Mouse (Mus musculus) midbrain, postnatal 0 days (tissue): Measurements from ENCODE around the gene Trmt1. TPM values are rescaled to one million over a fixed set of nuclear protein-coding genes. Genes with fewer than 3 reads are reported as not detected.

Experiments
- ATAC-seq: fragments of 200-750 bp; cut with Nextera tagmentation; 2 replicates; pipeline ENCODE4 v1.8.0; 2017; ENCODE audit warnings: moderate number of reproducible peaks, mild to moderate bottlenecking, moderate TSS enrichment, moderate library complexity; ENCODE audit not compliant: low FRiP score
- DNase-seq: peaks from one replicate; pipeline ENCODE4 v3.0.0-alpha.2; 2015; ENCODE audit warnings: low spot score
- H3K27ac ChIP-seq: fragments of 300-500 bp; sonication (generic); 2 replicates; pipeline ENCODE4 v1.5.1; 2014; ENCODE audit warnings: low read depth, mild to moderate bottlenecking, low read length, mixed read lengths
- H3K27me3 ChIP-seq: fragments of 300-500 bp; sonication (generic); 2 replicates; pipeline ENCODE4 v1.6.1; 2014; ENCODE audit warnings: low read length, control low read depth, mixed read lengths; ENCODE audit not compliant: insufficient read depth
- H3K36me3 ChIP-seq: fragments of 300-500 bp; sonication (generic); 2 replicates; pipeline ENCODE4 v1.6.1; 2014; ENCODE audit warnings: low read length, control low read depth, mixed read lengths; ENCODE audit not compliant: insufficient read depth
- H3K4me1 ChIP-seq: fragments of 300-500 bp; sonication (generic); 2 replicates; pipeline ENCODE4 v1.6.1; 2014; ENCODE audit warnings: mild to moderate bottlenecking, control low read depth, antibody characterized with exemption, low read length, mixed read lengths; ENCODE audit not compliant: insufficient read depth
- H3K4me2 ChIP-seq: fragments of 300-500 bp; sonication (generic); 2 replicates; pipeline ENCODE4 v1.6.1; 2014; ENCODE audit warnings: low read depth, mild to moderate bottlenecking, low read length, mixed read lengths; ENCODE audit not compliant: poor library complexity, severe bottlenecking
- H3K4me3 ChIP-seq: fragments of 300-500 bp; sonication (generic); 2 replicates; pipeline ENCODE4 v1.5.1; 2014; ENCODE audit warnings: low read depth, mild to moderate bottlenecking, low read length, moderate library complexity
- H3K9ac ChIP-seq: fragments of 300-500 bp; sonication (generic); replicated peaks from 2 replicates; pipeline ENCODE4 v1.6.1; 2014; ENCODE audit warnings: mild to moderate bottlenecking, low read length, moderate library complexity, mixed read lengths; ENCODE audit not compliant: poor library complexity, severe bottlenecking
- H3K9me3 ChIP-seq: fragments of 300-500 bp; sonication (generic); 2 replicates; pipeline ENCODE4 v1.6.1; 2016; ENCODE audit warnings: low read length, control low read depth
- CTCF ChIP-seq: IDR thresholded peaks from 2 replicates; pipeline ENCODE4 v1.5.1; 2016; ENCODE audit warnings: antibody characterized with exemption, mild to moderate bottlenecking
- WGBS: fragments of 180-500 bp; shearing (Covaris S2); extraction: QIAGEN DNeasy Blood & Tissue Kit; methylation state at CpG from one replicate; pipeline ENCODE4 v1.1.7; 2014; 5-methylcytosine and 5-hydroxymethylcytosine counted together
- polyA plus RNA-seq: library from polyadenylated mRNA; unstranded; fragments of >200 nt; fragmentation: Nextera tagmentation; extraction: Ambion mirVana; gene quantifications from 2 replicates; pipeline ENCODE4 v1.2.1, GENCODE M21; 2015
- total RNA-seq: library from RNA; depleted of rRNA; stranded (reverse); fragments of >200 nt; gene quantifications from 2 replicates; pipeline ENCODE4 v1.2.3, GENCODE M21; 2014

The Trmt1 gene
- total and polyA plus RNA-seq, 2 experiments from 2014 or later, result 74.2 to 99.5 TPM

GRCm38 (mm10) chr8:84738266-84738665, 52.2 kb downstream of the Trmt1 start:
- WGBS, result 18% methylated on average over 10 of the region's 10 CpGs

GRCm38 (mm10) chr8:84738715-84739400, 52.8 kb downstream of the Trmt1 start:
- Histone ChIP-seq H3K9ac (no peak overlapping the region), H3K36me3 (no peaks in the 10 kb centered on the region), H3K9me3 (no peaks in the 10 kb centered on the region), H3K4me2 (no peak overlapping the region), H3K4me1 (no peaks in the 10 kb centered on the region), H3K4me3 (no peak overlapping the region), H3K27ac (no peak overlapping the region), H3K27me3 (peaks cover 25% of the 10 kb centered on the region)
- TF ChIP-seq CTCF, result no peak
- no peak for ATAC-seq
- DNase-seq, result no peak
- 46% methylated on average over 10 of the region's 10 CpGs for WGBS

More at GRCm38 (mm10) chr8:84738266-84738665, 52.2 kb downstream of the Trmt1 start:
- Histone ChIP-seq H3K4me2 (no peak overlapping the region), H3K27me3 (peaks cover 25% of the 10 kb centered on the region), H3K36me3 (no peaks in the 10 kb centered on the region), H3K9me3 (no peaks in the 10 kb centered on the region), H3K4me1 (no peaks in the 10 kb centered on the region), H3K4me3 (no peak overlapping the region), H3K27ac (no peak overlapping the region), H3K9ac (no peak overlapping the region)
- DNase-seq (no peak), ATAC-seq (no peak)
- no peak for TF ChIP-seq CTCF

- Histone ChIP-seq H3K4me3 (no peak overlapping the region), H3K4me2 (no peak overlapping the region), H3K4me1 (no peaks in the 10 kb centered on the region), H3K9ac (no peak overlapping the region), H3K27me3 (peaks cover 25% of the 10 kb centered on the region), H3K27ac (no peak overlapping the region), H3K36me3 (no peaks in the 10 kb centered on the region), H3K9me3 (no peaks in the 10 kb centered on the region)
- ATAC-seq (no peak), DNase-seq (peak; percentile 54)
- no peak for TF ChIP-seq CTCF
- 7% methylated on average over 1 of the region's 1 CpGs for WGBS
Observed at GRCm38 (mm10) chr8:84739401-84739742, 53.3 kb downstream of the Trmt1 start.

- ATAC-seq (no peak), DNase-seq (no peak)
- H3K9me3 ChIP-seq, result no peaks in the 10 kb centered on the region
- peaks cover 23% of the 10 kb centered on the region for H3K27me3 ChIP-seq
- no peak overlapping the region for H3K27ac ChIP-seq
- no peak for TF ChIP-seq CTCF
- no peaks in the 10 kb centered on the region for H3K4me1 ChIP-seq
- 47% methylated on average over 13 of the region's 13 CpGs for WGBS
- no peak overlapping the region for H3K4me2 ChIP-seq
- H3K36me3 ChIP-seq, result no peaks in the 10 kb centered on the region
- no peak overlapping the region for H3K4me3 ChIP-seq
- H3K9ac ChIP-seq, result no peak overlapping the region
Observed at GRCm38 (mm10) chr8:84740895-84741843, 55.1 kb downstream of the Trmt1 start.

GRCm38 (mm10) chr8:84742171-84743053, 56.3 kb downstream of the Trmt1 start:
- peaks cover 26% of the 10 kb centered on the region for H3K27me3 ChIP-seq
- DNase-seq, result peak; percentile 56
- 14% methylated on average over 31 of the region's 32 CpGs for WGBS

More at GRCm38 (mm10) chr8:84742171-84743053, 56.3 kb downstream of the Trmt1 start:
- Histone ChIP-seq H3K27ac (no peak overlapping the region), H3K4me1 (no peaks in the 10 kb centered on the region), H3K9me3 (no peaks in the 10 kb centered on the region), H3K4me2 (no peak overlapping the region), H3K36me3 (no peaks in the 10 kb centered on the region), H3K4me3 (no peak overlapping the region), H3K9ac (no peak overlapping the region)
- TF ChIP-seq CTCF, result no peak
- no peak for ATAC-seq
